Mouse (Mus musculus) midbrain, embryonic 10.5 days (tissue): ENCODE measurements around the gene Dffa. TPM values are rescaled to one million over a fixed set of nuclear protein-coding genes. Genes with fewer than 3 reads are reported as not detected.
"Not testable (repeated sequence)": the region's sequence is repeated elsewhere in the genome, so short reads cannot be mapped to it uniquely, and the experiment has no call there.

Experiments used
- DNase-seq: peaks from one replicate; pipeline ENCODE4 v3.0.0-alpha.2; 2017; ENCODE audit warnings: low spot score
- H3K27ac ChIP-seq: fragments of 300-500 bp; sonication (generic); replicated peaks from 2 replicates; pipeline ENCODE4 v1.5.1; 2016; ENCODE audit warnings: mild to moderate bottlenecking
- H3K27me3 ChIP-seq: fragments of 300-500 bp; sonication (generic); 2 replicates; pipeline ENCODE4 v1.6.1; 2016; ENCODE audit warnings: low read depth, mild to moderate bottlenecking; ENCODE audit not compliant: poor library complexity, severe bottlenecking
- H3K36me3 ChIP-seq: fragments of 300-500 bp; sonication (generic); 2 replicates; pipeline ENCODE4 v1.6.1; 2016; ENCODE audit warnings: mild to moderate bottlenecking, moderate library complexity
- H3K4me1 ChIP-seq: fragments of 300-500 bp; sonication (generic); 2 replicates; pipeline ENCODE4 v1.6.1; 2016
- H3K4me3 ChIP-seq: fragments of 300-500 bp; sonication (generic); 2 replicates; pipeline ENCODE4 v1.5.1; 2016; ENCODE audit warnings: mild to moderate bottlenecking, moderate library complexity
- H3K9me3 ChIP-seq: fragments of 300-500 bp; sonication (generic); replicated peaks from 2 replicates; pipeline ENCODE4 v1.6.1; 2016; ENCODE audit warnings: mild to moderate bottlenecking
- whole genome bisulfite sequencing: fragments of 180-500 bp; shearing (Covaris S2); methylation state at CpG from one replicate; pipeline ENCODE4 v1.1.7; 2016; 5-methylcytosine and 5-hydroxymethylcytosine counted together
- polyA plus RNA-seq: library from polyadenylated mRNA; unstranded; fragments of >200 nt; fragmentation: Nextera tagmentation; extraction: Ambion mirVana; gene quantifications from 2 replicates; pipeline ENCODE4 v1.2.1, GENCODE M21; 2016

Gene Dffa
- polyA plus RNA-seq, 1 experiment from 2014 or later, result 32.4 TPM

- Histone ChIP-seq H3K36me3 (peaks cover 100% of the 10 kb centered on the region), H3K4me3 (no peak overlapping the region), H3K9me3 (no peaks in the 10 kb centered on the region), H3K27ac (no peak overlapping the region), H3K4me1 (0 out of 2 replicates have a peak, but pooled peaks cover 3% of the 10 kb centered on the region), H3K27me3 (no peaks in the 10 kb centered on the region)
- WGBS, result 87% methylated on average over 2 of the region's 2 CpGs
- no peak for DNase-seq
These were observed 55.3 kb downstream of the Dffa start for GRCm38 (mm10) chr4:149159203-149159602.

- Histone ChIP-seq H3K4me3 (no peak overlapping the region), H3K27ac (no peak overlapping the region), H3K4me1 (0 out of 2 replicates have a peak, but pooled peaks cover 5% of the 10 kb centered on the region), H3K9me3 (no peaks in the 10 kb centered on the region), H3K36me3 (peaks cover 98% of the 10 kb centered on the region), H3K27me3 (no peaks in the 10 kb centered on the region)
- no peak for DNase-seq
- 90% methylated on average over 13 of the region's 13 CpGs for WGBS
These were observed 55.9 kb downstream of the Dffa start for GRCm38 (mm10) chr4:149159891-149160290.

GRCm38 (mm10) chr4:149161166-149161565 lies 57.2 kb downstream of the Dffa start:
- peaks cover 18% of the 10 kb centered on the region for H3K4me1 ChIP-seq
- no peak overlapping the region for H3K27ac ChIP-seq
- H3K27me3 ChIP-seq, result no peaks in the 10 kb centered on the region
- no peaks in the 10 kb centered on the region for H3K9me3 ChIP-seq
- no peak for DNase-seq
- WGBS, result 95% methylated on average over 6 of the region's 6 CpGs
- H3K36me3 ChIP-seq, result peaks cover 91% of the 10 kb centered on the region
- no peak overlapping the region for H3K4me3 ChIP-seq

GRCm38 (mm10) chr4:149163196-149163595 lies 59.2 kb downstream of the Dffa start:
- no peak for DNase-seq
- peaks cover 70% of the 10 kb centered on the region for H3K36me3 ChIP-seq
- no peaks in the 10 kb centered on the region for H3K27me3 ChIP-seq
- H3K27ac ChIP-seq, result no peak overlapping the region
- H3K4me1 ChIP-seq, result peaks cover 23% of the 10 kb centered on the region
- H3K4me3 ChIP-seq, result no peak overlapping the region
- 78% methylated on average over 1 of the region's 1 CpGs for WGBS
- H3K9me3 ChIP-seq, result no peaks in the 10 kb centered on the region

GRCm38 (mm10) chr4:149164150-149164549 lies 60.2 kb downstream of the Dffa start:
- H3K27ac ChIP-seq, result no peak overlapping the region
- 73% methylated on average over 5 of the region's 5 CpGs for WGBS
- DNase-seq, result no peak
- peaks cover 61% of the 10 kb centered on the region for H3K36me3 ChIP-seq
- no peaks in the 10 kb centered on the region for H3K9me3 ChIP-seq
- no peaks in the 10 kb centered on the region for H3K27me3 ChIP-seq
- no peak overlapping the region for H3K4me3 ChIP-seq
- H3K4me1 ChIP-seq, result peaks cover 23% of the 10 kb centered on the region

GRCm38 (mm10) chr4:149166215-149166946 lies 62.4 kb downstream of the Dffa start, which contains the start of gene Pgd:
TSS of gene Pgd (minus strand) at chr4:149166771.
- Histone ChIP-seq H3K27me3 (no peaks in the 10 kb centered on the region), H3K4me3 (peak within 1 kb of the TSS; percentile 80), H3K36me3 (peaks cover 39% of the 10 kb centered on the region), H3K4me1 (peaks cover 29% of the 10 kb centered on the region), H3K9me3 (no peaks in the 10 kb centered on the region), H3K27ac (peak within 1 kb of the TSS; percentile 87)
- under 1% methylated on average over 59 of the region's 59 CpGs for WGBS
- DNase-seq, result peak; percentile 97

- H3K27ac ChIP-seq, result peak overlapping the region; percentile 87
- DNase-seq, result no peak
- peak overlapping the region; percentile 80 for H3K4me3 ChIP-seq
- H3K4me1 ChIP-seq, result peaks cover 29% of the 10 kb centered on the region
- under 1% methylated on average over 27 of the region's 27 CpGs for whole genome bisulfite sequencing
- no peaks in the 10 kb centered on the region for H3K27me3 ChIP-seq
- H3K9me3 ChIP-seq, result no peaks in the 10 kb centered on the region
- H3K36me3 ChIP-seq, result peaks cover 32% of the 10 kb centered on the region
These were observed 63.1 kb downstream of the Dffa start for GRCm38 (mm10) chr4:149166957-149167611.

- DNase-seq, result no peak
- WGBS, result 79% methylated on average over 2 of the region's 2 CpGs
- Histone ChIP-seq H3K27me3 (no peaks in the 10 kb centered on the region), H3K4me3 (peak overlapping the region; percentile 80; the same call in 1 of the 2 replicates), H3K27ac (no peak overlapping the region), H3K4me1 (peaks cover 29% of the 10 kb centered on the region), H3K9me3 (no peaks in the 10 kb centered on the region), H3K36me3 (peaks cover 22% of the 10 kb centered on the region)
These were observed 64.1 kb downstream of the Dffa start for GRCm38 (mm10) chr4:149168016-149168415.

GRCm38 (mm10) chr4:149169926-149170325 lies 66.0 kb downstream of the Dffa start:
- not testable (repeated sequence) for H3K27me3 ChIP-seq, H3K9me3 ChIP-seq, DNase-seq, H3K4me3 ChIP-seq, H3K27ac ChIP-seq, H3K36me3 ChIP-seq
- WGBS, result 73% methylated on average over 7 of the region's 8 CpGs
- H3K4me1 ChIP-seq, result peaks cover 24% of the 10 kb centered on the region

Other genes with a start within 250 kb of the Dffa start
- 56.6 and 57.3 TPM in 2 replicates for gene Pex14, start 4.3 kb upstream of the Dffa start, polyA plus RNA-seq
- 0.19 and 0.42 TPM in 2 replicates for gene Cort, start 22.6 kb downstream of the Dffa start, polyA plus RNA-seq
- gene Cenps, start 33.5 kb downstream of the Dffa start, polyA plus RNA-seq, result 59.4 and 72.8 TPM in 2 replicates
- gene Pgd, start 62.6 kb downstream of the Dffa start, polyA plus RNA-seq, result 168 TPM in 2 replicates
- 63.4 and 82.4 TPM in 2 replicates for gene Kif1b, start 203.5 kb downstream of the Dffa start, polyA plus RNA-seq